Mouse (Mus musculus): ENCODE data around the gene Ncoa3. TPM values are rescaled to one million over a fixed set of nuclear protein-coding genes. Genes with fewer than 3 reads are reported as not detected.

The Ncoa3 gene
- polyA plus RNA-seq, 2 experiments: 3.3 to 4.4 TPM

GRCm38 (mm10) chr2:166098292-166098933 is 106.0 kb downstream of the Ncoa3 start:
- ATAC-seq (ENCODE audit: insufficient read depth) (no peak), DNase-seq (ENCODE audit: low read depth in 3 of 3, low spot score in 3 of 3) (no peak)
- no peak overlapping the region for H3K9ac ChIP-seq (replicated peaks)
- H3K9me3 ChIP-seq (ENCODE audit: control insufficient read depth, low read length): no peaks in the 10 kb centered on the region
- no peak overlapping the region for H3K4me2 ChIP-seq (ENCODE audit: low read depth)
- no peak overlapping the region for H3K4me3 ChIP-seq (ENCODE audit: insufficient read depth in 1 of 2, low read depth in 2 of 2, low read length in 2 of 2)
- H3K27ac ChIP-seq: no peak overlapping the region
- TF ChIP-seq EP300 (IDR thresholded peaks at IDR 0.05; ENCODE audit: low read depth): no peak
- no peak for TF ChIP-seq CTCF (IDR thresholded peaks at IDR 0.05; ENCODE audit: low read depth)
- H3K4me1 ChIP-seq (replicated peaks; ENCODE audit: control insufficient read depth in 2 of 2, insufficient read depth in 2 of 2, low read length in 1 of 2): no peaks in the 10 kb centered on the region
- WGBS (ENCODE audit: insufficient replicate concordance): 66% methylated on average over 15 of the region's 15 CpGs
- H3K27me3 ChIP-seq (ENCODE audit: control insufficient read depth, insufficient read depth, low read length): no peaks in the 10 kb centered on the region
- no peaks in the 10 kb centered on the region for H3K36me3 ChIP-seq (replicated peaks; ENCODE audit: control insufficient read depth, insufficient read depth, low read depth)

- ATAC-seq (ENCODE audit: insufficient read depth): no peak
- no peak overlapping the region for H3K4me2 ChIP-seq (ENCODE audit: low read depth)
- DNase-seq (ENCODE audit: low read depth in 3 of 3, low spot score in 3 of 3): no peak
- TF ChIP-seq EP300 (IDR thresholded peaks at IDR 0.05; ENCODE audit: low read depth): no peak
- TF ChIP-seq CTCF (IDR thresholded peaks at IDR 0.05; ENCODE audit: low read depth): no peak
- H3K4me3 ChIP-seq (ENCODE audit: insufficient read depth in 1 of 2, low read depth in 2 of 2, low read length in 2 of 2): no peak overlapping the region
- no peaks in the 10 kb centered on the region for H3K27me3 ChIP-seq (ENCODE audit: control insufficient read depth, insufficient read depth, low read length)
- H3K9me3 ChIP-seq (ENCODE audit: control insufficient read depth, low read length): no peaks in the 10 kb centered on the region
- 71% methylated on average over 21 of the region's 21 CpGs for WGBS (ENCODE audit: insufficient replicate concordance)
- H3K4me1 ChIP-seq (replicated peaks; ENCODE audit: control insufficient read depth in 2 of 2, insufficient read depth in 2 of 2, low read length in 1 of 2): no peaks in the 10 kb centered on the region
- H3K36me3 ChIP-seq (replicated peaks; ENCODE audit: control insufficient read depth, insufficient read depth, low read depth): no peaks in the 10 kb centered on the region
- H3K27ac ChIP-seq: no peak overlapping the region
- H3K9ac ChIP-seq (replicated peaks): no peak overlapping the region
Measured at GRCm38 (mm10) chr2:166100309-166101262, 108.2 kb downstream of the Ncoa3 start.

- H3K27ac ChIP-seq: no peak overlapping the region
- H3K36me3 ChIP-seq (replicated peaks; ENCODE audit: control insufficient read depth, insufficient read depth, low read depth): no peaks in the 10 kb centered on the region
- H3K4me2 ChIP-seq (ENCODE audit: low read depth): no peak overlapping the region
- no peaks in the 10 kb centered on the region for H3K9me3 ChIP-seq (ENCODE audit: control insufficient read depth, low read length)
- TF ChIP-seq EP300 (IDR thresholded peaks at IDR 0.05; ENCODE audit: low read depth) (no peak), CTCF (IDR thresholded peaks at IDR 0.05; ENCODE audit: low read depth) (no peak)
- no peak overlapping the region for H3K4me3 ChIP-seq (ENCODE audit: insufficient read depth in 1 of 2, low read depth in 2 of 2, low read length in 2 of 2)
- H3K27me3 ChIP-seq (ENCODE audit: control insufficient read depth, insufficient read depth, low read length): no peaks in the 10 kb centered on the region
- ATAC-seq (ENCODE audit: insufficient read depth) (no peak), DNase-seq (ENCODE audit: low read depth in 3 of 3, low spot score in 3 of 3) (no peak)
- no peak overlapping the region for H3K9ac ChIP-seq (replicated peaks)
- 84% methylated on average over 7 of the region's 7 CpGs for WGBS (ENCODE audit: insufficient replicate concordance)
- H3K4me1 ChIP-seq (replicated peaks; ENCODE audit: control insufficient read depth in 2 of 2, insufficient read depth in 2 of 2, low read length in 1 of 2): no peaks in the 10 kb centered on the region
Measured at GRCm38 (mm10) chr2:166102893-166103292, 110.5 kb downstream of the Ncoa3 start.

DNA sequence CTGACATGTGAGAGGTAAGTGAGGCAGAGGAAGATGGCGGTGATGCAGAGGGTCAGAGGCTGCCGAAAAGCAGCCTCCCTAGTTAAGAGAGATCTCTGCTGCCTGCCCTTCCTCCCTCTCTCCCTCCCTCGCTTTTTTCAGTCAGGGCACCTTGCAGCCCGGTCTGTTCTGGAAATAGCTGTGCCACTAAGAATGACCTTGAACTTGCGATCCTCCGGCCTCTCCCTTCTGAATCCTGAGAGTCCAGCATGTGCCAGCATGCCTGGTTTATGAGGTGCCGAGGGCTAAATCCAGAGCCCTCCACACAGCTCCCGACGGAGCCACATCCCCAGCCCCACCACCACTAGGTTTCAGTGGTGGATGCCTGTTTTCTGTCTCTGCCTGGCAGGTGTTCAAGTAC is 113.5 kb downstream of the Ncoa3 start:
- H3K36me3 ChIP-seq (replicated peaks; ENCODE audit: control insufficient read depth, insufficient read depth, low read depth): no peaks in the 10 kb centered on the region
- no peak overlapping the region for H3K4me2 ChIP-seq (ENCODE audit: low read depth)
- H3K9me3 ChIP-seq (ENCODE audit: control insufficient read depth, low read length): no peaks in the 10 kb centered on the region
- no peak overlapping the region for H3K9ac ChIP-seq (replicated peaks)
- no peaks in the 10 kb centered on the region for H3K27me3 ChIP-seq (ENCODE audit: control insufficient read depth, insufficient read depth, low read length)
- H3K4me1 ChIP-seq (replicated peaks; ENCODE audit: control insufficient read depth in 2 of 2, insufficient read depth in 2 of 2, low read length in 1 of 2): no peaks in the 10 kb centered on the region
- TF ChIP-seq EP300 (IDR thresholded peaks at IDR 0.05; ENCODE audit: low read depth) (no peak), CTCF (IDR thresholded peaks at IDR 0.05; ENCODE audit: low read depth) (no peak)
- H3K27ac ChIP-seq: no peak overlapping the region
- no peak for DNase-seq (ENCODE audit: low read depth in 3 of 3, low spot score in 3 of 3)
- ATAC-seq (ENCODE audit: insufficient read depth): no peak
- WGBS (ENCODE audit: insufficient replicate concordance): 63% methylated on average over 9 of the region's 9 CpGs
- no peak overlapping the region for H3K4me3 ChIP-seq (ENCODE audit: insufficient read depth in 1 of 2, low read depth in 2 of 2, low read length in 2 of 2)

DNA sequence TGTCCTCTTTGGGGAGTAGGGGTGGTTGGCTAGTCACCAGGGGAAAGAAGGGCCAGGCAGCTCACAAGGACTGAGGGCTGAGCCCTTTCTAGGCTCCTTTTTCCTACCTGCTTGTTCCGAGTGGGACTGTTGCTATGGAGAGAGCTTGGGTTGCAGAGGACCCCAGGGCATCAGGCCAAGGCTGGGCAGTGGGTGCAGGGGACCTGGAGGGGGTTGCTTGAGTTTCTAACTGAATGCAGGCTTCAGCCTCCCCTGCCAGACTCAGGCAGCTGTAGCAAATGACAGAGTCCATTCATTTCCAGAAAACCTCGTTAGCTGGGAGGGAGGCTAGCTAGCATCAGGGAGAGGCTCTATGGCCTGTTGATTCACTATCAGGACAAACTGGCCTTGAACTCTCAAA is 114.2 kb downstream of the Ncoa3 start:
- Histone ChIP-seq H3K9me3 (ENCODE audit: control insufficient read depth, low read length) (no peaks in the 10 kb centered on the region), H3K4me1 (replicated peaks; ENCODE audit: control insufficient read depth in 2 of 2, insufficient read depth in 2 of 2, low read length in 1 of 2) (no peaks in the 10 kb centered on the region), H3K27me3 (ENCODE audit: control insufficient read depth, insufficient read depth, low read length) (no peaks in the 10 kb centered on the region), H3K4me3 (ENCODE audit: insufficient read depth in 1 of 2, low read depth in 2 of 2, low read length in 2 of 2) (no peak overlapping the region), H3K9ac (replicated peaks) (no peak overlapping the region), H3K27ac (no peak overlapping the region), H3K4me2 (ENCODE audit: low read depth) (no peak overlapping the region), H3K36me3 (replicated peaks; ENCODE audit: control insufficient read depth, insufficient read depth, low read depth) (no peaks in the 10 kb centered on the region)
- no peak for DNase-seq (ENCODE audit: low read depth in 3 of 3, low spot score in 3 of 3)
- no peak for ATAC-seq (ENCODE audit: insufficient read depth)
- WGBS (ENCODE audit: insufficient replicate concordance): 52% methylated on average over 2 of the region's 2 CpGs
- TF ChIP-seq EP300 (IDR thresholded peaks at IDR 0.05; ENCODE audit: low read depth) (no peak), CTCF (IDR thresholded peaks at IDR 0.05; ENCODE audit: low read depth) (no peak)

Data from liver, embryonic 14.5 days (tissue).